Mouse (Mus musculus) hematopoietic multipotent progenitor cell, adult 10-12 weeks (in vitro differentiated cells): ENCODE data around the gene Cd209b. TPM values are rescaled to one million over a fixed set of nuclear protein-coding genes. Genes with fewer than 3 reads are reported as not detected.

Experiments
- polyA plus RNA-seq: library from polyadenylated mRNA; stranded (reverse); fragments of >175 nt; gene quantifications from 2 replicates; pipeline ENCODE4 v1.2.3, GENCODE M21; 2012; ENCODE audit warnings: low replicate concordance

Gene Cd209b
- 0.21 and 0.27 TPM in 2 replicates for polyA plus RNA-seq

DNA sequence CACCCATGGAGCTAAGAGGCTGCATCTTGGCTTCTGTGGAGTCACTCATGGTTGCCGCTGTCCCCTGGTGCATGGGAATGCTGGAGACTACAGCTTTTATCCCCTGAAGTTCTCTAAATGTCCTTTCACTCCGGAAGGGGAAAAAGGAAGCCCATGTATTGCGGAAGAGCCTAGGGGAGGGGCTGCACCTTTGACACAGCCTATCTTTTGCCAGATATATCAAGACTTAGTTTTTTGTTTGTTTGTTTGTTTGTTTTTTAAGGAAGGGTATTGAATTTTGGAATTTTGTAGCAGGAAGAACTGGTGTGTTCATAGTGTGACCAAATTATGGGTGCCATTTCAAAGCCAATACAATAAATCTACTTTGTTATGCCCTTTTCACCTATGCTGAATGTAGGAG is at the start of gene Cd209b:
Gene Cd209b (minus strand): TSS at position 101 of the 400 bp plus-strand sequence.

DNA sequence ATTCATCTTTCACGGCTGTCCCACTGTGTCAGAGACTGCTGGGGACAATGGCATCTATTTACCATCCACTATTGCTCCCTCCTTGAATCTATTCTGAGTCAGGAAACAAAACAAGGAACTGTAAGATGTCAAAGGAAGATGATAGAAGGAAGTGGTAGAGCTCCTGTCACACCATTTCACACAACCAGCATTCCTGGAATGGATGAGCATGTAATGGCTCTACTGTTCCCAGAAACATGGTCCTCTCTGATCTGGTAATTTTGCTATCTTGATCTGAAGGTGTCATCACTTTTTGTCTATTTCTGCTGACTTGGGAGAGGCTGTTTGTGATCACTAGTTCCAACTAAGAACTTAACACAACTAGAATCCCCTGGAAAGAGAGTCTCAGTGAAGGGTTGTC is 28.0 kb upstream of the Cd209b start, which contains the start of gene Cd209c:
Gene Cd209c (minus strand): TSS at position 101 of the 400 bp plus-strand sequence.

DNA sequence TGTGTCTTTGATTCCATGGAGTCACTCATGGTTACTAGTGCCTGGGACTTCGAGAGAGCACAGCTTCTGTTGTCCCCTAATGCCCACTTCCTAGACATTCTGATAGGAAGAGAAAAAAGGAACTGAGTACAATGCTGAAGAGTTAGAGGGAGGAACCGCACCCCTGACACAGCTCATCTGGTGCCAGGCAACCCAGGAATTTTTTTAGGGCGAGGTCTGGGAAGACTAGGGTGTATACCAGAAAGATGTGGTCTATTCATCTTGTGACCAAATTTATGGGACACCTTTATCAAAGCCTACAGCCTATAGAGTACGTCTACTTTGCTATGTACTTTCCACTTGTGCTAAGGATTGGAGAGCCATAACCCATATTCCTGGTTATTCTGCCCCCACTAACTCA is 48.2 kb downstream of the Cd209b start, which contains the start of gene Cd209d:
Gene Cd209d (minus strand): TSS at position 101 of the 400 bp plus-strand sequence.

Other genes starting within 250 kb of the Cd209b start
- gene Fcer2a, start 232.7 kb downstream of the Cd209b start, polyA plus RNA-seq = 83.0 and 276 TPM in 2 replicates
- gene Clec4g, start 206.2 kb downstream of the Cd209b start, polyA plus RNA-seq = 0.20 and 0.39 TPM in 2 replicates
- 6.7 and 12.2 TPM in 2 replicates for gene Cd209a, start 177.9 kb downstream of the Cd209b start, polyA plus RNA-seq
- gene Cd209e, start 72.5 kb downstream of the Cd209b start, polyA plus RNA-seq = 0.14 and 0.17 TPM in 2 replicates
- gene Cd209d, start 48.3 kb downstream of the Cd209b start, polyA plus RNA-seq = 0.44 and 0.67 TPM in 2 replicates
- gene Cd209c, start 27.9 kb upstream of the Cd209b start, polyA plus RNA-seq = 0.16 and 0.85 TPM in 2 replicates
- gene Cd209f, start 179.0 kb upstream of the Cd209b start, polyA plus RNA-seq = not detected in 2 replicates
- not detected in 2 replicates for gene Cd209g, start 207.3 kb upstream of the Cd209b start, polyA plus RNA-seq
- gene Evi5l, start 239.7 kb upstream of the Cd209b start, polyA plus RNA-seq = 12.3 and 16.8 TPM in 2 replicates